Mouse (Mus musculus): ENCODE data around the gene Kit.

Kit gene

GRCm38 (mm10) chr5:75640637-75641036, 65.9 kb downstream of the Kit start:
- no peak for DNase-seq

DNA sequence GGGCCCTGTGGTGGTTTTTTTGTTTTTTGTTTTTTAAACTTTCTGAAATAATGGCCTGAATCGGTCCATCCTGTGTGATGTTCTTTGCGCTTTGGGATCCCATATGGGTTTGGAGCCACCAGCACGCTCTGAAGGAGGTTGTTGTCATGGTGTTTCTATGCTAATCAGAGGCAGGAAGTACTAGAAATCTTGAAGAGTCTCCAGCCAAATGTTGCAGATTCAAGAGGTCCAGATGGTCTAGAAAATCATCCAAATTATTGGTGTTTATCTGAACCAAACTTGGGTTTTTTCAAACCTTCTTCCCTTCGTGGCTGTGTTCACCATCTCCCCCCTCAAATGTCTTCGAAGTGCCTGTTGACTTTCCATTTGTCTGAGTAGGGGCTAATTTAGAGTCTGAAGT, 72.3 kb downstream of the Kit start:
- DNase-seq: no peak

DNA sequence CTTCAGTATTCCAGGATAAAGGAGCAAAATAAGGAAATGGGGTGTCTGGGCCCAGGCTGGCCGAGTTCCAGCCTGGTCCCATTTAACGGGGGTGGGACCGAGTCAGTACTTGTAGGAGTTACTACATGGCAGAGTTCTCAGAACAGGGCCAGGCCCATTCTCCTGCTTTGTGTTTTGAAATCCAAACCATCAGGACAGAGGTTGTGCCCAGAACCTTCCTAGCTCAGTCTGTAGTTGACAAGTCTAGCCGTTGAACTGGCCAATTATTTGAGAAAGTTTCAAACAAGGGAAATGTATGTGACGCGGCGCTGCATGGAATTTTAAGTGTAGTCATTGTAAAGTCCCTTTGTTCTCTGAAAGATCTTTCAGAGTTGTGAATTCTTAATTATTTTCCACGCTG, 75.8 kb downstream of the Kit start:
- no peak for DNase-seq

DNA sequence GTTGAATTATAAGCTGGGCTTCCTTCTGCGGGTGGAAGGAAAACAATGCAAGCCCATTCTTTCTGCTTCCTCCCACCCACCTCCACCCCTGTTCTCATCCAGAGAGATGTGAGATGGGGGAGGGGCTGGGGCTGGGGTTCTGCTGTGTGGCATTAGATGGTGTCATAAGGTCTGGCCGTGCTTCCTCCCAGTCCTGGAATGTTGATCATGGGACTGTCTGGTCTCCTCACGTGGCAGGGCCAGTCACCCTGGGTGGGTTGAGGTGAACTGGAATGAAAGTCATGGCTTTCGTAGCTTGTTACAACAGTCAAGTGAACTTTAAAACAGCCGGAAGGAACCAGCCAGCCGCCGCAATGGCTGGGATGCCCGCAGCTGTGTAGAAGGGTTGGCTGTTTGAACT, 78.7 kb downstream of the Kit start:
- no peak for DNase-seq

GRCm38 (mm10) chr5:75658575-75658974, 83.9 kb downstream of the Kit start:
- DNase-seq: no peak

DNA sequence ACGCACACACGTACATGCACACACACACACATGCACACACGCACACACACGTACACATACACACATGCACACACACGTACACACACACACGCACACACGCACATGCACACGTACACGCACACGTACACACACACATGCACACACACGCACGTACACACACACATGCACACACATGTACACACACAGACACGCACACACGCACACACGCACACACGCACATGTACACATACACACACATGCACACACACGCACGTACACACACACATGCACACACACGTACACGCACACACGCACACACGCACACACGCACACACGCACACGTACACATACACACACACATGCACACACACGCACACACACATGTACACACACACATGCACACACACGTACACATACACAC, 85.6 kb downstream of the Kit start:
- DNase-seq: no peak

DNA sequence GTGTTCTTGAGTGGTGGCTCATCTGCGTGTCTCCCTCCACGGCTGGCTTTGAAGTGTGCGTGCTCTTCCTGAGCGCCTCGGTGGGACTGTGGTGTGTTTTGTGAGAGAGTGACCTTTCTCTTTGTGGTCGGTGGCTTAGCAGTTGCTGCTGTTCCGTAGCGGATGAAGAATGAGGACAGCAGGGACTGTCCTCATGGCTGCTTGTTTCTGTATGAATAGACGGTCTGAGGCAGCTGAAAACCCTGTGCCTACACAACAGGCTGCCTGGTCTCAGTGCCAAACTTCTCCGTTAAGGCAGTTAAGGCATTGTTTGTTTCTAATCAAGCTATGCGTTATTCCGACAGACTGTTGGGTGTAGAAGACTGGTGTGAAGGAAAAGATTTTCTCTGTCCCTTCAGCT, 87.8 kb downstream of the Kit start:
- no peak for DNase-seq

GRCm38 (mm10) chr5:75663768-75664167, 89.1 kb downstream of the Kit start:
- no peak for DNase-seq

- DNase-seq: no peak
These were observed 92.4 kb downstream of the Kit start for GRCm38 (mm10) chr5:75667083-75667482.

DNA sequence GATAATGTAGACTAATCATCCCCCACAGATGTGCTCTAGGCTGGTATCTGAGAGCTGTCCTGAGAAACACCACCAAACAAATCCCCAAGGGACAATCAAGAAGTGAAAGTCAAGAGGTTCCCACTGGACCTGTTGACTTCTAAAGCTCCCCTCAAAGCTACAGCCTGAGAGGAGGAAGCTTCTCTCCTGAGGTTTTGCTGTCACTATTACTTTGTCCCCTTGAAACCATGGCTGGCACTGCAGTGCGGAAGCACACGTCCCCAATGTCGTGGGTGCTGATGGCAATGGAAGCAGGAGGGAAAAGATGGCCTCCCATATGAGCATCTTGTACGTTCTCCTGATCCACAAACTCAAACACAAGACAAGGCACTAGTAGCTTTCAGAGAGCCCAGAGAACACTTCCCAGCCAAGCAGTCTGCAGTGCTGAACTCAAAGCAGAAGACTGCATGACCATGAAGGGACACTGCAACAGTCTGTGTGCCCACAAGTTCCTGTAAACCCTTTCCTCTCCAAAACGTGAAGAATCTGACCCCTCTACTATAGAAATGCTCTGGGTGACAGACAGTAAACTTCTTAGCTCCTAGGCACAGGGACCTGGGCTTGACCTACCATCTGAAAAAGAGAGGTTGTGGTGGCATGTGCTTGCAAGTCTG, 96.5 kb downstream of the Kit start:
- no peak for DNase-seq

DNA sequence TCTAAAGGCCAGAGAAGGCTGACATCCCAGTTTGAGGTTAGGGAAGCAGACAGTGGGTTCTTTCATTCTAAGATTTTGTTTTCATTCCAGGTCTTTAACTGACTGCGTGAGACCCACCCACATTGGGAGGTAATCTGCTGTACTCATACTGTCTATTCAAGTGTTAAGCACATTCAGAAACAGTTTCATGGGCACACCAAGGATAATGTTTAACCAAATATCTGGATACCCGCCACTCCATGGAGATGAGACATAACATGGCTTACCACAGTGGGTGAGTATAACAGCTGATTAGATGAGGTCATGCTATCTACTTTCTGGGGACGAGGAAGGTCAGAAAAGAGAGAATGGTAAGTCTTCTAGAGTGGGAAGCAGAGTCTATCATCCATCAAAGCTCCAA, 101.3 kb downstream of the Kit start:
- no peak for DNase-seq

DNA sequence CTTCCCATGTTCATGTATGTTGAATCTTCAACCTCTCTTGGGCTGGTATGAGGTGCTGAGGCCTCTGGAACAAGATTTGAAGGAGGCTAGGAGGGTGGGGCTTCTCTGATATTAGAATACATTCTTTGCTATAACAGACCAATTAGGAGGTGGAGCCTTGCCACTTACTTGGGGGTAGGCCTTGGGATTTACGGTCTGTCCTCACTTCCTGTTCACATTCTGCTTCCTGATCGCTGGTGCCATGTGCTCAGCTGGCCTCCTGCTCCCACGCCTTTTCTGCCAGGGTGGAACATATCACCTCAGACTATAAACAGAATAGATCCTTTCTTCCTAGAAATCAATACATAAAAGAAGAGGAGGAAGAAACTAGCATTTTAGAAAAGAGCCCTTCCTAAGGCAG, 105.2 kb downstream of the Kit start:
- no peak for DNase-seq

GRCm38 (mm10) chr5:75695162-75695809, 120.6 kb downstream of the Kit start:
- DNase-seq: no peak

GRCm38 (mm10) chr5:75696960-75697359, 122.2 kb downstream of the Kit start:
- DNase-seq: no peak

DNA sequence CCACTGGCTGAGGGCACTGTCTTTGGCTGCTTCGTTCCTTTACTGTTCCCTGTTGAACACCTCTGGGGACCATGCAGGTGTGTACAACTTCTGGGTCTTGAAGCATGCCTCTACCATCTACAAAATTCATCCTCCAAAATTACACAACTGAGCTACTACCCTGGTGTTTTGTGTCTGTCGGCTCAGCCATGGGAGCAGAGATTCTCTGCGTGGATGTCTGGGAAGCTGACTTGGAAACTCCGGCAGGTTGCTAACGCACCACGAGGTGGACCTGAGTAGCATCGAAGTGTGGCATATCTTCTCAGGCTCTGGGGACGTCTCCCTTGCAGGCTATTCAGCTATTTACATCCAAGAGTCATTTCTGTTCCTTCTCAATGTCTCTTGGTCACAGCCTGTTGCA, 123.8 kb downstream of the Kit start:
- no peak for DNase-seq

DNA sequence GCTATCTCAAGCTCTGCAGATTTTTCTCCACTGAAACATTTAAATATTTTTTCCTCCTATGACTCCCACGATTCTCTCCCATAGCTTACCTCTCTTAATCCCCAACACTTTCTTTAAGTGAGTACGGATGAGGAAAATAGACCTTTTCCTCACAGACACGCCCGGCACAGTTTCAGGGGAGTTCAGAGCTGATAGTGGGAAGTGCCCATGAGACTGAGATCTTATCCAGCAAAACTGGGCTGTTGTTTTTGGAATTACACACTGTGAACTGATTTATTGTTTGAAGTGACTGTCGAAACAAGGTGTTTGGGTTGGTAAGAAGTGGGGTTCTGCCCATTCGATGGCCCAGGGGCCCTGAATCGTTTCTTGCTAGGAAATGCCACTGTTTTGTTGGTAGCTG, 124.4 kb downstream of the Kit start:
- no peak for DNase-seq

- DNase-seq: no peak
These were observed 124.8 kb downstream of the Kit start for GRCm38 (mm10) chr5:75699516-75699915.

- DNase-seq: no peak
These were observed 126.9 kb downstream of the Kit start for GRCm38 (mm10) chr5:75701662-75702061.

DNA sequence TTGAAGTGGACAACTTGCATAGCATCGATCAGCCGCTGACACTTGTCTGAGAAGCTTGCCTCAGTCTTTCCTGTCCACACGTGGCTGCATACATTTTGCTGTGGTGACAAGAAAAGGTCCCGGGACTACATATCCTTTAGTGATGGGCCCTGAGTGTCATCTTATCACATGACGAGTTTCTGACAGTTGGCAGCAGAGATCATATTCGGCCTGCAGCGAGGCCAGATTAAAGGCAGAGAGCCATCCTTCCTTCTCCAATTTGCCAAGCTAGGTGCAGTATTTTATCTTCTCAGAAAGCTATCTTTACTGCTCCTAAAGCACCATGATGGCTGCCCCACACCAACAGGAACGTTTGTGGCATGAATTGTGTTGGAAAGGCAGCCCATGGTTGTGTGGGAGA, 127.4 kb downstream of the Kit start:
- DNase-seq: no peak

- no peak for DNase-seq
These were observed 130.0 kb downstream of the Kit start for GRCm38 (mm10) chr5:75704584-75705175.

DNA sequence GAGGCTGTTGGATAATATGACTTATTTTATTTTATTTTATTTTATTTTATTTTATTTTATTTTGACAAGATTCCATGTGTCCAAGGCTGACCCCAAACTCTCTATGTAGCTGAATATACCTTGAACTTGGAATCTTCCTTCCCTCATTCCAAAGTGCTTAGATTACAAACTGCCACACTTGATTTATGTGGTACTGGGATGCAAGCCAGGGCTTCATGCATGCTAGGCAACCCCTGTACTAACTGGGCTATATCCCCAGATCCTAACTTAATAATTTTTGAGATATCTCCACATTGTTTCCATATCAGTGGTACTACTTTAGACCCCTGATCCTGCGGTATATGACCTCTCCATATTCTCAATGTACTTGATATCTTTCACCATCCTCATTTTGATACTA, 130.7 kb downstream of the Kit start:
- DNase-seq: no peak
